Mouse (Mus musculus) heart, postnatal 0 days (tissue): ENCODE data around the gene Cux2. TPM values are rescaled to one million over a fixed set of nuclear protein-coding genes. Genes with fewer than 3 reads are reported as not detected.

Experiments used
- ATAC-seq: fragments of 200-750 bp; cut with Nextera tagmentation; 2 replicates; pipeline ENCODE4 v1.8.0; 2017; ENCODE audit warnings: low read depth, moderate number of reproducible peaks, moderate library complexity; ENCODE audit not compliant: insufficient read depth
- DNase-seq: peaks from one replicate; pipeline ENCODE4 v3.0.0-alpha.2; 2016; ENCODE audit warnings: low spot score
- H3K27ac ChIP-seq: fragments of 300-500 bp; sonication (generic); 2 replicates; pipeline ENCODE4 v1.5.1; 2014; ENCODE audit warnings: low read depth, mild to moderate bottlenecking
- H3K27me3 ChIP-seq: fragments of 300-500 bp; sonication (generic); 2 replicates; pipeline ENCODE4 v1.6.1; 2014; ENCODE audit warnings: low read length, mixed read lengths; ENCODE audit not compliant: control insufficient read depth, insufficient read depth
- H3K36me3 ChIP-seq: fragments of 300-500 bp; sonication (generic); replicated peaks from 2 replicates; pipeline ENCODE4 v1.6.1; 2014; ENCODE audit warnings: low read length, mixed read lengths; ENCODE audit not compliant: control insufficient read depth, insufficient read depth
- H3K4me1 ChIP-seq: fragments of 300-500 bp; sonication (generic); 2 replicates; pipeline ENCODE4 v1.6.1; 2014; ENCODE audit warnings: antibody characterized with exemption; ENCODE audit not compliant: control insufficient read depth, insufficient read depth
- H3K4me2 ChIP-seq: fragments of 300-500 bp; sonication (generic); 2 replicates; pipeline ENCODE4 v1.6.1; 2014; ENCODE audit warnings: low read depth, mild to moderate bottlenecking, low read length, moderate library complexity
- H3K4me3 ChIP-seq: fragments of 300-500 bp; sonication (generic); 2 replicates; pipeline ENCODE4 v1.5.1; 2014; ENCODE audit warnings: low read depth, low read length
- H3K9ac ChIP-seq: fragments of 300-500 bp; sonication (generic); replicated peaks from 2 replicates; pipeline ENCODE4 v1.6.1; 2014; ENCODE audit warnings: low read depth, low read length, mixed read lengths
- H3K9me3 ChIP-seq: fragments of 300-500 bp; sonication (generic); replicated peaks from 2 replicates; pipeline ENCODE4 v1.6.1; 2016; ENCODE audit warnings: low read length; ENCODE audit not compliant: control insufficient read depth
- CTCF ChIP-seq: IDR thresholded peaks from 2 replicates; pipeline ENCODE4 v1.5.1; 2016; ENCODE audit warnings: antibody characterized with exemption, control low read depth, low read depth
- EP300 ChIP-seq: IDR thresholded peaks from 2 replicates; pipeline ENCODE4 v1.6.1; 2016; ENCODE audit warnings: antibody characterized with exemption, low read depth
- WGBS: fragments of 180-500 bp; shearing (Covaris S2); extraction: QIAGEN DNeasy Blood & Tissue Kit; methylation state at CpG from one replicate; pipeline ENCODE4 v1.1.7; 2014; 5-methylcytosine and 5-hydroxymethylcytosine counted together
- polyA plus RNA-seq: library from polyadenylated mRNA; unstranded; fragments of >200 nt; fragmentation: Nextera tagmentation; extraction: Ambion mirVana; gene quantifications from 2 replicates; pipeline ENCODE4 v1.2.1, GENCODE M21; 2015
- total RNA-seq: library from RNA; depleted of rRNA; stranded (reverse); fragments of >200 nt; gene quantifications from 2 replicates; pipeline ENCODE4 v1.2.3, GENCODE M21; 2014; ENCODE audit warnings: low replicate concordance

The Cux2 gene
- total and polyA plus RNA-seq, 2 experiments from 2014 or later, result 1.3 to 9.5 TPM

- H3K9ac ChIP-seq, result 0 out of 2 replicates have a peak overlapping the region, but pooled peaks have one; percentile 1
- DNase-seq (peak; percentile 82), ATAC-seq (peak; percentile 90)
- no peak overlapping the region for H3K4me3 ChIP-seq
- no peak for TF ChIP-seq CTCF
- TF ChIP-seq EP300, result no peak; the same call in 1 of the 2 replicates
- H3K4me2 ChIP-seq, result no peak overlapping the region
- WGBS, result 22% methylated on average over 16 of the region's 16 CpGs
- H3K4me1 ChIP-seq, result peaks cover 12% of the 10 kb centered on the region
- H3K27ac ChIP-seq, result peak overlapping the region; percentile 95
- no peaks in the 10 kb centered on the region for H3K27me3 ChIP-seq
- no peaks in the 10 kb centered on the region for H3K9me3 ChIP-seq
- H3K36me3 ChIP-seq, result no peaks in the 10 kb centered on the region
Observed at GRCm38 (mm10) chr5:122070963-122071800, 21.3 kb upstream of the Cux2 start.

- Histone ChIP-seq H3K4me2 (no peak overlapping the region), H3K27ac (no peak overlapping the region), H3K9me3 (no peaks in the 10 kb centered on the region), H3K4me3 (no peak overlapping the region), H3K36me3 (no peaks in the 10 kb centered on the region), H3K9ac (no peak overlapping the region), H3K27me3 (no peaks in the 10 kb centered on the region), H3K4me1 (peaks cover 12% of the 10 kb centered on the region)
- no peak for ATAC-seq
- WGBS, result 64% methylated on average over 13 of the region's 13 CpGs
- no peak for DNase-seq
- no peak for TF ChIP-seq CTCF
- TF ChIP-seq EP300, result no peak
Observed at GRCm38 (mm10) chr5:122068563-122068962, 18.7 kb upstream of the Cux2 start.

GRCm38 (mm10) chr5:122063204-122063933, 13.5 kb upstream of the Cux2 start:
- DNase-seq (no peak), ATAC-seq (no peak)
- Histone ChIP-seq H3K4me2 (no peak overlapping the region), H3K9me3 (no peaks in the 10 kb centered on the region), H3K4me3 (no peak overlapping the region), H3K9ac (no peak overlapping the region), H3K27me3 (no peaks in the 10 kb centered on the region), H3K4me1 (0 out of 2 replicates have a peak, but pooled peaks cover 7% of the 10 kb centered on the region), H3K27ac (no peak overlapping the region), H3K36me3 (no peaks in the 10 kb centered on the region)
- TF ChIP-seq EP300 (no peak), CTCF (no peak)
- 66% methylated on average over 25 of the region's 25 CpGs for WGBS

GRCm38 (mm10) chr5:122062479-122062878, 12.6 kb upstream of the Cux2 start:
- 8% methylated on average over 12 of the region's 12 CpGs for WGBS

GRCm38 (mm10) chr5:122060767-122061333, 10.9 kb upstream of the Cux2 start:
- DNase-seq (no peak), ATAC-seq (peak; percentile 52; the same call in 1 of the 2 replicates)
- Histone ChIP-seq H3K4me3 (no peak overlapping the region), H3K9ac (no peak overlapping the region), H3K9me3 (no peaks in the 10 kb centered on the region), H3K36me3 (no peaks in the 10 kb centered on the region), H3K27ac (no peak overlapping the region), H3K4me1 (0 out of 2 replicates have a peak, but pooled peaks cover 7% of the 10 kb centered on the region), H3K27me3 (no peaks in the 10 kb centered on the region), H3K4me2 (no peak overlapping the region)
- TF ChIP-seq CTCF, result no peak
- no peak for TF ChIP-seq EP300
- WGBS, result 38% methylated on average over 11 of the region's 12 CpGs

More at GRCm38 (mm10) chr5:122062479-122062878, 12.6 kb upstream of the Cux2 start:
- H3K4me1 ChIP-seq, result 0 out of 2 replicates have a peak, but pooled peaks cover 7% of the 10 kb centered on the region
- no peak overlapping the region for H3K9ac ChIP-seq
- peak overlapping the region; percentile 40 for H3K4me2 ChIP-seq
- TF ChIP-seq CTCF (no peak), EP300 (no peak)
- DNase-seq, result peak; percentile 19
- H3K27me3 ChIP-seq, result no peaks in the 10 kb centered on the region
- H3K4me3 ChIP-seq, result no peak overlapping the region
- 0 out of 2 replicates have a peak, but pooled peaks have one; percentile 18 for ATAC-seq
- no peaks in the 10 kb centered on the region for H3K9me3 ChIP-seq
- H3K27ac ChIP-seq, result 0 out of 2 replicates have a peak overlapping the region, but pooled peaks have one; percentile 6
- no peaks in the 10 kb centered on the region for H3K36me3 ChIP-seq
